Mouse (Mus musculus) C2C12 (cell line): ENCODE measurements around the gene Gpc6.

Experiments used
- CEBPB ChIP-seq: IDR thresholded peaks from one replicate; pipeline ENCODE4 v1.6.1; 2011; ENCODE audit warnings: low read depth, mild to moderate bottlenecking, control low read depth, moderate library complexity
- CTCF ChIP-seq: IDR thresholded peaks from one replicate; pipeline ENCODE4 v1.5.1; 2011; ENCODE audit not compliant: control insufficient read depth, insufficient read depth, insufficient read length
- FOSL1 ChIP-seq: IDR thresholded peaks from one replicate; pipeline ENCODE4 v1.8.0; 2011; ENCODE audit warnings: mild to moderate bottlenecking, low read length; ENCODE audit not compliant: poor library complexity, insufficient read depth, severe bottlenecking
- MAX ChIP-seq: IDR thresholded peaks from one replicate; pipeline ENCODE4 v1.6.1; 2011; ENCODE audit warnings: mild to moderate bottlenecking, control low read depth
- MYOD1 ChIP-seq: IDR thresholded peaks from one replicate; pipeline ENCODE4 v1.6.1; 2011; ENCODE audit warnings: low read depth; ENCODE audit not compliant: control insufficient read depth, insufficient read length
- MYOG ChIP-seq: IDR thresholded peaks from one replicate; pipeline ENCODE4 v1.6.1; 2011; ENCODE audit not compliant: control insufficient read depth, insufficient read length; ENCODE audit errors: extremely low read depth
- USF1 ChIP-seq: IDR thresholded peaks from one replicate; pipeline ENCODE4 v1.6.1; 2011; ENCODE audit warnings: low read depth, mild to moderate bottlenecking, control low read depth, moderate library complexity

DNA sequence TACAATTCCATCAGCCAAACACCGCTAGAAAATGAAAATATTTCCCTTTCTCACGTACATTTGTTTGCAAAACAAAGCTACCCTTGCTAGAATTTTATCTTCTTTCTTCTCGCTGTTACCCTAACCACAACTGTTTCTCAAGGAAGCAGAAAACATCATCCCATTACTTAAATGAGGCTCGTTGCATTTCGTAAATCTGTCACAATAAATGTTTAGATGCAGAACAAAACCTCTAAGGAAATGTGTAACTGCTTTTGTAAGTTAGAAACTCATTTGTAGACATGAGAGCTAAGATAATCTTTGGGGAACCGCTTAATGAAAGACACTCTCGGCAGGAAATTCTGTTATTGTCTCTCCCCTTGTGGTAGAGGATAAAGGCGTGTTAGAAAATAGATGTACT is 1088.1 kb downstream of the Gpc6 start:
- TF ChIP-seq CTCF (no peak), USF1 (no peak), MYOG (no peak), FOSL1 (no peak), CEBPB (no peak), MYOD1 (no peak), MAX (no peak)
